Mouse (Mus musculus): Measurements from ENCODE around the gene 9330182O14Rik.

Gene 9330182O14Rik

GRCm38 (mm10) chr15:40134152-40134792 is at the start of gene 9330182O14Rik:
Gene 9330182O14Rik (plus strand): TSS chr15:40134365.
- no peak for DNase-seq (ENCODE audit: low read depth, low spot score)

- no peak for DNase-seq (ENCODE audit: low read depth, low spot score)
Observed at GRCm38 (mm10) chr15:40103304-40103703, 30.9 kb upstream of the 9330182O14Rik start.

GRCm38 (mm10) chr15:40105712-40106111 is 28.5 kb upstream of the 9330182O14Rik start:
- DNase-seq (ENCODE audit: low read depth, low spot score) = no peak

GRCm38 (mm10) chr15:40113888-40114576 is 20.1 kb upstream of the 9330182O14Rik start:
- DNase-seq (ENCODE audit: low read depth, low spot score) = no peak

- DNase-seq (ENCODE audit: low read depth, low spot score) = no peak
Observed at GRCm38 (mm10) chr15:40114600-40115271, 19.4 kb upstream of the 9330182O14Rik start.

- no peak for DNase-seq (ENCODE audit: low read depth, low spot score)
Observed at GRCm38 (mm10) chr15:40116396-40116795, 17.8 kb upstream of the 9330182O14Rik start.

GRCm38 (mm10) chr15:40124211-40124953 is 9.8 kb upstream of the 9330182O14Rik start:
- DNase-seq (ENCODE audit: low read depth, low spot score) = no peak

- no peak for DNase-seq (ENCODE audit: low read depth, low spot score)
Observed at GRCm38 (mm10) chr15:40129496-40129895, 4.7 kb upstream of the 9330182O14Rik start.

GRCm38 (mm10) chr15:40130880-40131478 is 3.2 kb upstream of the 9330182O14Rik start:
- no peak for DNase-seq (ENCODE audit: low read depth, low spot score)

GRCm38 (mm10) chr15:40132408-40132807 is 1.8 kb upstream of the 9330182O14Rik start:
- DNase-seq (ENCODE audit: low read depth, low spot score) = no peak

GRCm38 (mm10) chr15:40144221-40144620 is 10.1 kb downstream of the 9330182O14Rik start:
- no peak for DNase-seq (ENCODE audit: low read depth, low spot score)

GRCm38 (mm10) chr15:40157683-40158082 is 23.5 kb downstream of the 9330182O14Rik start:
- no peak for DNase-seq (ENCODE audit: low read depth, low spot score)

- DNase-seq (ENCODE audit: low read depth, low spot score) = no peak
Observed at GRCm38 (mm10) chr15:40166560-40167275, 32.6 kb downstream of the 9330182O14Rik start.

GRCm38 (mm10) chr15:40167276-40168139 is 33.3 kb downstream of the 9330182O14Rik start:
- DNase-seq (ENCODE audit: low read depth, low spot score) = no peak

GRCm38 (mm10) chr15:40168140-40168688 is 34.0 kb downstream of the 9330182O14Rik start:
- DNase-seq (ENCODE audit: low read depth, low spot score) = no peak

GRCm38 (mm10) chr15:40169061-40169460 is 34.9 kb downstream of the 9330182O14Rik start:
- DNase-seq (ENCODE audit: low read depth, low spot score) = no peak

- DNase-seq (ENCODE audit: low read depth, low spot score) = no peak
Observed at GRCm38 (mm10) chr15:40169705-40170104, 35.5 kb downstream of the 9330182O14Rik start.

- DNase-seq (ENCODE audit: low read depth, low spot score) = no peak
Observed at GRCm38 (mm10) chr15:40179423-40179822, 45.3 kb downstream of the 9330182O14Rik start.

- DNase-seq (ENCODE audit: low read depth, low spot score) = no peak
Observed at GRCm38 (mm10) chr15:40187017-40187416, 52.9 kb downstream of the 9330182O14Rik start.
